Mouse (Mus musculus): ENCODE measurements around the gene Fbxo3. TPM values are rescaled to one million over a fixed set of nuclear protein-coding genes. Genes with fewer than 3 reads are reported as not detected.
"Not testable (repeated sequence)": the region's sequence is repeated elsewhere in the genome, so short reads cannot be mapped to it uniquely, and the experiment has no call there.

Fbxo3 gene
- 76.7 and 79.6 TPM in 2 replicates for total RNA-seq (2021)
- long read RNA-seq, experiment 1, full-length matches to known transcripts = 142 of 188 reads
- long read RNA-seq, experiment 1, partial matches to known transcripts = 7 of 188 reads
- long read RNA-seq, experiment 1, other reads (novel, unspliced or antisense) = 39 of 188 reads
- long read RNA-seq, experiment 2, full-length matches to known transcripts = 94 of 114 reads
- long read RNA-seq, experiment 2, partial matches to known transcripts = 3 of 114 reads
- long read RNA-seq, experiment 2, other reads (novel, unspliced or antisense) = 17 of 114 reads

- DNase-seq = peak; percentile 93
Measured at GRCm38 (mm10) chr2:104027458-104028138, at the start of gene Fbxo3. Gene Fbxo3, plus strand, starts transcription at chr2:104027721.

- peak; percentile 91 for DNase-seq
Measured at GRCm38 (mm10) chr2:103982250-103982649, 45.3 kb upstream of the Fbxo3 start.

GRCm38 (mm10) chr2:103983146-103983545 is 44.4 kb upstream of the Fbxo3 start:
- no peak for DNase-seq

- DNase-seq = not testable (repeated sequence)
Measured at GRCm38 (mm10) chr2:103987595-103987994, 39.9 kb upstream of the Fbxo3 start.

DNA sequence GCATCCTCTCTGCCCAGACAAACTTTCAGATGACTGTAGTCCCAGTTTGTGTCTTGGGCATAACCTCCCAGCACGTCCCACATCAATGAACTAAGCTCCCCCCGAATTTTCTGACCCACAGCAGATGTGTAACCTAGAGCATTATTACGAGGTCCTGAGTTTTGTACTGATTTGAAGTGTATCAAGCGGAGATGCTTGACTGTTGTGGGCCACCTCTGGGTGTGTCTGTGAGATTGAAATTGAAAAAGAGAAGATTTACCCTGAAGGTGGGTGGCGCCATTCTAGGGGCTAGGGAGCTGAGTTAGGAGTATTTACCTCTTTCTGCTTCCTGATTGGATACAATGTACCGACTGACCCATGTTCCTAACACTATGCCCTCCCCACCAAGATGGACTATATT is 37.8 kb upstream of the Fbxo3 start:
- no peak for DNase-seq

DNA sequence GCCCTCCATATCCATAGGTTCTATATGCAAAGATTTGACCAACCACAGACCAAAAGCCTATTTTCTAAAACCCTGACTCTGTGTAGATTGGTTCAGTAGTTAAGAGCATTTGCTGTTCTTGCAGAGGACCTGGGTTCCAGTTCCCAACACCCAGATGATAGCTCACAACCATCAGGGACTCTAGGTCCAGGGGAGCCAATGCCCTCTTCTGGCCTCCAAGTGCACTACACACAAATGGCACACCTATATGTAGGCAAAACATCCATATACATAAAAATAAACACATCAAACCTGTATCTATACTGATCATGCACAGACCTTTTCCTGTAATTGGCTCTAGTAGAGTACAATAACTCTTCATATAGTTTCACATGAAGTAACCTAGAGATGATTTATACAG is 36.2 kb upstream of the Fbxo3 start:
- no peak for DNase-seq

- no peak for DNase-seq
Measured at GRCm38 (mm10) chr2:103992162-103992561, 35.4 kb upstream of the Fbxo3 start.

DNA sequence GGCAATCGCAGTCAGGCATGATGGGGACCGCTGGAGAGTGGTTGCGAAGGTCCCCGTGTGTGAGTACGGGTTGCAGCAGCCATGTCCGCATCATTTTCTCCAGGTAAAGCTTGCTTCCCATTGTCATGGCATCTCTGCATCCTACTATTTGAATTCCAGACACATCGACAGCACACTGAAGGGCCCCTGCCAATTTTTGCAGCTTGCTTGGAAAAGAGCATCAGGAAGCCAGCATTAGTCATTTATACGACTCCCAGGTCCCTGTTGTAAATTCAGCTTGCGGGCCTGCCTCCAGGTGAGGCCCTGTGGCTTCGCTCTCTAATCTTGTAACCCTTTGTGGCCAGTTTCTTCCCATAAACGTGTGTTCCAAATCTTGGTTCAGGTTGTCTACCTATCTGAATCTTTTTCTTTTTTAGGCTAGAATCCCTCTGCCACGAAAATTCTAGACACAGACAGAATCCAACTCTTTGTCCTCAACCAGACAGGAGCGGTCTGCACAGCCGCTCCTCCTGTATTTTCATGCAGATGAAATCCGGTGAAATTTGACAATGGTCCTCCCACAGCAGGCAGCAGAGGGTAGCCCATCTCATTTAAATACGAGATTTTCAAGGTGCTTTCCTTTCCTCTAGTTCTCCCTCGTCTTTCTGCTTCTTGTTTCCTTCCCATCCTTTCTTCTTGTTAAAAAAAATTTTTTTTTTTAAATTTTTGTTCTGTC is 34.7 kb upstream of the Fbxo3 start:
- no peak for DNase-seq

GRCm38 (mm10) chr2:104001076-104001475 is 26.4 kb upstream of the Fbxo3 start:
- DNase-seq = peak; percentile 36

- DNase-seq = no peak
Measured at GRCm38 (mm10) chr2:104001861-104002260, 25.7 kb upstream of the Fbxo3 start.

GRCm38 (mm10) chr2:104002711-104003413 is 24.7 kb upstream of the Fbxo3 start:
- DNase-seq = peak; percentile 73

- DNase-seq = no peak
Measured at GRCm38 (mm10) chr2:104007793-104008519, 19.6 kb upstream of the Fbxo3 start.

DNA sequence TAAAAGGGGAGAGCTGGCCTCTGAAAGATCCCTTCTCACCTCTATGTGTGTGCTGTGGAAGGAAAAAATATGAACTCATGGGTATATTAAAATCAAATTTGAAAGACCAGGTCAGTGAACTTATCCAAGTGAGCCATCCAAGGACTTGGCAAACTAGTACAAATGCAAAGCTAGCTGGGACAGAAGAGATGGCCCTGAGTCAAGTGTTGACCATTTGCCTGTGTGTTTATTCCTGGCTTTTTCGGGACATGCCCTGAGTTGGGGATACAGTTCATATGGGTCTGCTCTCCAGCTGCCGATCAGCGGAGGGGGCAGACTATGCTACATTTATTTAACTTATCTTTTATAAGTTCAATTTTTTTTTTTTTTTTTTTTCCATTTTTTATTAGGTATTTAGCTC is 18.7 kb upstream of the Fbxo3 start:
- not testable (repeated sequence) for DNase-seq

GRCm38 (mm10) chr2:104023096-104023495 is 4.4 kb upstream of the Fbxo3 start:
- DNase-seq = no peak

DNA sequence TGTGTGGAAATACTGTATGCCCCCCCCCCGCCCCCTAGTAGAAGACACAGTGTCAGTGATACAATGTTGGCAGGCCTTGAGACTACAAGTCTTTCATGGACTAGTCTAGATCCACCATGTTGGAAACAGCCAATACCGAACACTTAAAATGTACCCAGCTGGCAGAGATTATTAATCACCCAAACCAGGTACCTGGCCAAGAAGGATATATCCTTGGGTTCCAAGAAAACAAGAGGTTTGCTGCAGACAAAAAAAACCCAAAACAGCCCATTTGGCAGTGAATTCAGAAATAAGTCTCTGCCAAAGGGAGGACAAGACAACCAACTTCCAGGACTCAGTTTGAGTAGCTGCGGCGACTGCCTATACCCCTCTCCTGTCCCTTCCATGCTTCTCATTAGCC is 2.9 kb upstream of the Fbxo3 start:
- no peak for DNase-seq

GRCm38 (mm10) chr2:104028139-104028723 is 710 bp downstream of the Fbxo3 start, which contains the start of gene 4931422A03Rik:
Gene 4931422A03Rik, minus strand, starts transcription at chr2:104028361.
- DNase-seq = peak; percentile 60

GRCm38 (mm10) chr2:104029074-104029473 is 1.6 kb downstream of the Fbxo3 start:
- no peak for DNase-seq

- DNase-seq = no peak
Measured at GRCm38 (mm10) chr2:104030381-104030780, 2.9 kb downstream of the Fbxo3 start.

- DNase-seq = no peak
Measured at GRCm38 (mm10) chr2:104032056-104032455, 4.5 kb downstream of the Fbxo3 start.

- peak; percentile 81 for DNase-seq
Measured at GRCm38 (mm10) chr2:104034832-104035472, 7.4 kb downstream of the Fbxo3 start.

DNA sequence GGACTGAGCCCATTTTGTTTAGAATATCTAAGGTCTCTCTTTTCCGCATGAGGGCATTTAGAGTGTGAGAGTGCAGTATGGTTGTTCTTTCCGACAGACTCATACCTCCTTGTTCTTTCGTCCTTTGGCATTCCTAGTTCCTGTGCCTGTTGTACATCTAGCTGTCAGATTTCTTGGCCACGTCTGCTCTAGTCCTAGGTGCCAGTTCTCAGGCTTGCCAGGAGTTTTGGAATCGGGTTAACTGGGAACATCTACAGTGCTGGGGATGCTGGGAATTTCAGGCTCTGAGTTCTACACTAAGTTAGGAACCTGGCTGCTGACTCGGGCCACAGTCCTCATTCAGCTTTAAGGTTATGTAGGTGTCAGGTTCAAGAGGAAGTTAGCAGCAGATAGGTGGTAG is 8.1 kb downstream of the Fbxo3 start:
- DNase-seq = peak; percentile 42

Measured in adrenal gland, postnatal 14 days (tissue).